Mouse (Mus musculus) brain, embryonic 14.5 days (tissue): ENCODE results near the gene Dhx16. TPM values are rescaled to one million over a fixed set of nuclear protein-coding genes. Genes with fewer than 3 reads are reported as not detected.

Experiments
- DNase-seq: peaks from one replicate; pipeline ENCODE4 v3.0.0-alpha.2; 2011; ENCODE audit warnings: low read depth
- CTCF ChIP-seq: fragments of 200-500 bp; IDR thresholded peaks from 2 replicates; pipeline ENCODE4 v1.5.1; 2012; ENCODE audit warnings: inconsistent platforms, mild to moderate bottlenecking, moderate library complexity, borderline replicate concordance; ENCODE audit not compliant: insufficient read depth, insufficient read length; ENCODE audit errors: extremely low read depth
- POLR2A ChIP-seq: fragments of 200-500 bp; IDR thresholded peaks from 2 replicates; pipeline ENCODE4 v1.6.1; 2012; ENCODE audit warnings: mild to moderate bottlenecking, inconsistent platforms, borderline replicate concordance; ENCODE audit not compliant: poor library complexity, insufficient read depth, insufficient read length, severe bottlenecking; ENCODE audit errors: extremely low read depth
- polyA plus RNA-seq: library from polyadenylated mRNA; depleted of rRNA; stranded (reverse); fragments of >200 nt; gene quantifications from 2 replicates; pipeline ENCODE4 v1.2.3, GENCODE M21; 2012; rRNA removed

The Dhx16 gene
- polyA plus RNA-seq = 66.0 and 71.9 TPM in 2 replicates

DNA sequence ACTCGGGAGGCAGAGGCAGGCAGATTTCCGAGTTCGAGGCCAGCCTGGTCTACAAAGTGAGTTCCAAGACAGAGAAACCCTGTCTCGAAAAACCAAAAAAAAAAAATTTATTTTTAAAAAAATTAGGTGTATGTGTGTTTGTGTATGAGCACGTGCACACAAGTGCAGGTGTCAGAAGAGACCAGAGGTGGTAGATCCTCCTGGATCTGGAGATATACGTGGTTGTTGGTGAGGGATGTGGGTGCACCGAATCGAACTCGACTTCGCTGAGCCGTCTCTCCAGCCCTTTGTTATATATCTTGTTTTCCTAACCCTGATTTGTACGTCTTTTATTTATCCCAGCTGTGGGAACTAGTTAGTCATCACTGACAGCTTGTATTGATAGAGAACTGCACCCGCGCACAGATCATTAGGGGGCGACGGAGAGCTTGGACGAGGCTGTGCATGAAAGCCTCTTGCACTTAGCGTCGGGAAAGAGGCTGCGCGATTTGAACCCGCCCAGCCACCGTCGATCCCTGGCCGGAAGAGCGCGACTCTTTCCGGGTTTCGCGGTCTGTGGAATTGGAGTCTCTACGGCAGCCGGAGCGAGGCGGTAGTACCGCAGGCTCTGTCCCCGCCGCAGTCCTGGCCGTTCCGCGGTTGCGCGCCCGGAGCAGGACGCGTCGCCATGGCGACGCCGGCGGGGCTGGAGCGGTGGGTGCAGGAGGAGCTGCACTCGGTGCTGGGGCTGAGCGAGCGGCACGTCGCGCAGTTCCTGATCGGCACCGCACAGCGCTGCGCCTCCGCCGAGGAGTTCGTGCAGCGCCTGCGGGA lies at the start of gene Dhx16:
Dhx16 (plus strand) TSS at position 575 of the 813 bp plus-strand sequence.
- peak; percentile 75 for TF ChIP-seq CTCF
- peak; percentile 35; the same call in 1 of the 2 replicates for TF ChIP-seq POLR2A

DNA sequence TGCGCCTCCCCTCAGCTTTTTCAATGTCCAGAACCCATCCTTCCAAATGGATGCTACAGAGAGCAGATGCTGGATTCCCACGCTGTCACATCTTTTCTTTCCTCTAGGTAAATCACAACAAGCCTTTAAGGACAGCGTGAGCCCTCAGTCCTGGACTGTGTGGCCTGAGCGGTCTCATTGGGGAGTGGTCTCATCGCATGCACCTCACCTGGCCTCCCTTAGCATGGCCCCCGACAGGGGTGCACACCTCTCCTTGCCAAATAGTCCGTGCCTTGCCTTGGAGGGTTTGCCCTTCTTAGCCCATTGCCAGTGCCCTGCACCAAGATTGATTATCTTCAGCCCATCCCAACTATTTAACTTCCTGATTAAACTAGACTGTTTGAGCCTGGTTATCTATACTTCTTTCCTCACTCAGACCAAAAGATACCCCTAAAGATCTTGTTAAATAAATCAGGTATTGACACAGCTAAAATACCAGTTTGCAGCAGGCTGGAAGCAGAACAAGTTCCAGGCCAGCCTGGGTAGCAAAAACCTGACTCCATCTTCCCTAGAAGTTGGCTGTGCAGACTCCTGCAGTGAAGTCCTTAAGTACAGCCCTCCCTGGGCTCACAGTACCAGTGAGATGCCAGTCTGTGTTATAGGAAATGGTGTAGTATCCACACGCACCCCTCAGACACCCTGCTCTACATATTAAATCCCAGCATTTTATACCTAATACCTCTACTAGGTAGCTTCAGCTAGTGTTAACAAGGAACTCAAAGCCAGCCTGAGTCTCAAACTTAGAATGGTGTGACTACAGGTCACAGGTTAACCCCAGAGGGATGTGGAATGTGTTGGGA lies 47.0 kb upstream of the Dhx16 start:
- no peak for TF ChIP-seq POLR2A
- no peak for TF ChIP-seq CTCF
- DNase-seq = no peak

More for the DNA sequence above, at the start of gene Dhx16:
- peak; percentile 99 for DNase-seq

DNA sequence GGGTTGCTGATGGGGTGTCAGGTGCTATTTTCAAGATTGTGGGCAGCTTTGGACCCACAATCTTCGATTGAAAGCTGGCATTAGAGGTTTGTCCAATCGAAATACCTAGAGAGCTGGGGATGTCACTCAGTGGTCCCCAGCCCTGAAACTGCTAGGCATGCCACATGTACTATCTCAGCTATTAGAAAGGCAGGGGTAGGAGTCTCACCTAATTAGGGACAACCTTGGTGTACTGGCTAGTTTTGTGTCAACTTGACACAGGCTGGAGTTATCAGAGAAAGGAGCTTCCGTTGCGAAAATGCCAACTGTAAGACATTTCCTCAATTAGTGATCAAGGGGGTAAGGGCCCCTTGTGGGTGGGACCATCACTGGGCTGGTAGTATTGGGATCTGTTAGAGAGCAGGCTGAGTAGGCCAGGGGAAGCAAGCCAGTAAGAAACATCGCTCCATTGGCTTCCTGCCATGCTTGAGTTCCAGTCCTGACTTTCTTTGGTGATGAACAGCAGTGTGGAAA lies 46.3 kb upstream of the Dhx16 start:
- no peak for DNase-seq
- TF ChIP-seq POLR2A (no peak), CTCF (no peak)

DNA sequence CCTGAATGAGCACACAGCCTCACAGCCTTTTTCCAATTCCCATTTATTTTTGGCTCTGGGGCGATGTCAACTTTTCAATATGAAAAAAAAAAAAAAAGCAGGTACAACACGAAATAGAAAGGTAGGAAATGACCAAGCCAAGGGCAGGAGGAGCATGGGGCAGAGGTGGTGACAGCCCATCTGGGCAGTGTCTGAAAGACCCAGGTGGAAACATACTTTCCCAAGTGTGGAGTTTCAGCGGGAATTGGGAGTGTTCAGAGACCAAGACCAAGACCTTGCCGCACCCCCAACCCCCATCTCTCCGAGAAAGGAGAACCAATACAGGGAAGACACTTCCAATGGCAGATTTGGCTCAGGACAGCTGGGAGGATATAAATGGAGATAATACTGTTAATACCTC lies 45.7 kb upstream of the Dhx16 start:
- TF ChIP-seq POLR2A (no peak), CTCF (no peak)

DNA sequence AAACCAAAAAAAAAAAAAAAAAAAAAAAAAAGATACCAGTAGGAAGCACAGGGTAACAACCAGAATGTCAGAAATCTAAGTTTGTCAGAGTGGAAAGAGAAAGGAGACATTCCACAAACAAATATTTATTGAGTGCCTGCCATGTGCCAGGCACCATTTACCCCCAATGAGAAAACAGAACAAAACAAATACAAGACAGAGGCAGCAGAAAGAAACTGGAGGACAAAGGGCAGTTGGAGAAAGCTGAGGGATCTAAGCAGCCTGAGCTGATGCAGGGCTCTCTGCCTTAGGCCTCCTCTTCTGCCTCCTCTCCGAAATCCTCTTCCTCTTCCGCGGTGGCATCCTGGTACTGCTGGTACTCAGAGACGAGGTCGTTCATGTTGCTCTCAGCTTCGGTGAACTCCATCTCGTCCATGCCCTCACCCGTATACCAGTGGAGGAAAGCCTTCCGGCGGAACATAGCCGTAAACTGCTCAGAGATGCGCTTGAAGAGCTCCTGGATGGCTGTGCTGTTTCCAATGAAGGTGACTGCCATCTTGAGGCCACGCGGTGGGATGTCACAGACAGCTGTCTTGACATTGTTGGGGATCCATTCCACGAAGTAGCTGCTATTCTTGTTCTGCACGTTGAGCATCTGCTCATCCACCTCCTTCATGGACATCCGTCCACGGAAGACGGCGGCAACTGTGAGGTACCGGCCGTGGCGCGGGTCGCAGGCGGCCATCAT lies 44.8 kb upstream of the Dhx16 start:
- DNase-seq = peak; percentile 41
- TF ChIP-seq POLR2A = no peak
- TF ChIP-seq CTCF = peak; percentile 7; the same call in 1 of the 2 replicates

More for the DNA sequence above, 45.7 kb upstream of the Dhx16 start:
- DNase-seq = no peak

DNA sequence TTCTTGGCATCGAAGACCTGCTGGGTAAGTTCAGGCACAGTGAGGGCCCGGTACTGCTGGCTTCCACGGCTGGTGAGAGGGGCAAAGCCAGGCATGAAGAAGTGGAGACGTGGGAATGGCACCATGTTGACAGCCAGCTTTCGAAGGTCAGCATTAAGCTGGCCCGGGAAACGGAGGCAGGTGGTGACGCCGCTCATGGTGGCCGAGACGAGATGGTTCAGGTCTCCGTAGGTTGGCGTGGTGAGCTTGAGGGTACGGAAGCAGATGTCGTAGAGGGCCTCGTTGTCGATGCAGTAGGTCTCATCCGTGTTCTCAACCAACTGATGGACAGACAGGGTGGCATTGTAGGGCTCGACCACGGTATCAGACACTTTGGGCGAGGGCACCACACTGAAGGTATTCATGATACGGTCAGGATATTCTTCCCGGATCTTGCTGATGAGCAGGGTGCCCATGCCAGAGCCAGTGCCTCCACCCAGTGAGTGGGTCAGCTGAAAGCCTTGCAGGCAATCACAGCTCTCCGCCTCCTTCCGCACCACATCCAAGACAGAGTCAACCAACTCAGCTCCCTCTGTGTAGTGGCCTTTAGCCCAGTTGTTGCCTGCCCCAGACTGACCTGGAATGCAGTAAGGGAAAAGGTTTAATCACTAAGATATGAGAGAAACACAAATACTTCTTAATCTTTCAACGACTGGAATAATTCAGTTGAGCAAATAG lies 44.0 kb upstream of the Dhx16 start:
- TF ChIP-seq CTCF (no peak), POLR2A (no peak)
- no peak for DNase-seq

DNA sequence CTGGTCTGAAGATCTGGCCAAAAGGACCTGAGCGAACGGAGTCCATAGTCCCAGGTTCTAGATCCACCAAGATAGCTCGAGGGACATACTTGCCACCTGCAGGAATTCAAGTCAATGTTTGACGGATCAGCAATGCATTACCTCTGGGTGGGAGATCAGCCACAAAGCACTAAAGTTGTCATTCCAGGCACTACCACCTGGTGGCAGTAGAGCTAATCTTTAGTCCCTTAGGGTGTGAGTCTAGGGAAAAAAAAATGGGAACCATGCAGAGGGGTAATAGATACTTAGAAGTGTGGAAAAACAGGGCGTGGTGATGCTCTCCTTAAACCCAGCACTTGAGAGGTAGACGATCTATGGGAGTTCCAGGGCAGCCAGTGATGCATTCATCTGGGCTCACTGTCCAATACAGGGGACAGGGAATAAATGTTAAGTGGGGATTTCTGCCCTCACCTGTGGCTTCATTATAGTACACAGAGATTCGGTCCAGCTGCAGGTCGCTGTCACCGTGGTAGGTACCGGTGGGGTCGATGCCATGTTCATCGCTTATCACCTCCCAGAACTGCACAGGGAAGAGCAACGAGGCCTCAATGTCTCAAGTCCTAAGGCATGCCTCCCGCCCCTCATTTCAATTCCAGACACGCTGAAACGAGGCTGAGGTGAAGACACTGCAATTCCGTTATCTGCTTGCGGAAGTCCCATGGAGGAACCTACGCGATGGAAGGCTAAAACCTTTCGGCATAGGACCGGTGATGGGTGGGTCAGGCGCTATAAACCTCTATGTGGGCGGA lies 43.2 kb upstream of the Dhx16 start:
- DNase-seq = peak; percentile 93
- TF ChIP-seq CTCF (peak; percentile 72; the same call in 1 of the 2 replicates), POLR2A (no peak)

DNA sequence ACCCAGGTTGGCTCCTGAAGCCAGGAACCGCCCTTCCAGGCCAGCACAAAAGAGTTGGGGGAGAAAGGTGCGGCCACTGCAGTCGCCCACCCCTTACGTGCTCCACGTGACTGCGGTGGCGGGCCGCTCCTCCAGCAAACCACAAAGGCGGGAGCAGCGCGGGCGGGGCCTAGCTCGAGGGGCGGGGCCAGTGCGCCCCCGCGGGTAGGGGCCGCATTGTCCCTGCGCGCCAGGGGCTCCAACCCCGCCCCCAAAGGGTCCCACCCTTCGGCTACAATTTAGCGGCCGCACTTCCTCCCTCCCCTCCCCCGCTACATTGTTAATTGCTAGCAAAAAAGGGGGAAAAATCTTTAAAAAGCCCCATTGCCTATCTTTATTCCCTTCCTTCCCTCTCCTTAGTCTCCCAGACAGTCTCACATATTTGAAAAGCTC lies 42.6 kb upstream of the Dhx16 start:
- peak; percentile 96 for DNase-seq
- no peak for TF ChIP-seq CTCF
- 0 out of 2 replicates have a peak, but pooled peaks have one; percentile 24 for TF ChIP-seq POLR2A

DNA sequence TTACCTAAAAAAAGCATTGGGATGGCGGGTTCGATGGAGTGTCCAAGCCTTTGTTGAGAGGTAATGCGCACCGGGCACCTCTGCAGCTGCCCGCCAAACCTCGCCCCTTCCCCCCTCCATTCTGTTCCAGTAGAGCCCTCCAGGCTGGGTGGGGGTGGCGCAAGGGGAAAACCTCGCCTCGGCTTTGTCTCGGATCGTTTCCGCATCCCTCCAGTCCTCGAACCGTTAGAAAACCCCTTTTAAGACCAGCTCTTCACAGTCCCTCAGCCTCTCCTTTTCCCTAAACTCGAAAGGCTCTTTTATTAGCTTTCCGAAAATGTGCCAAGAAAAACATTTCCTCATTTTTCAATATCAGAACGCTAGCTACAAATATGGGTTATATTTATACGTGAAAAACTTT lies 42.1 kb upstream of the Dhx16 start:
- DNase-seq = peak; percentile 71
- no peak for TF ChIP-seq CTCF
- TF ChIP-seq POLR2A = no peak

DNA sequence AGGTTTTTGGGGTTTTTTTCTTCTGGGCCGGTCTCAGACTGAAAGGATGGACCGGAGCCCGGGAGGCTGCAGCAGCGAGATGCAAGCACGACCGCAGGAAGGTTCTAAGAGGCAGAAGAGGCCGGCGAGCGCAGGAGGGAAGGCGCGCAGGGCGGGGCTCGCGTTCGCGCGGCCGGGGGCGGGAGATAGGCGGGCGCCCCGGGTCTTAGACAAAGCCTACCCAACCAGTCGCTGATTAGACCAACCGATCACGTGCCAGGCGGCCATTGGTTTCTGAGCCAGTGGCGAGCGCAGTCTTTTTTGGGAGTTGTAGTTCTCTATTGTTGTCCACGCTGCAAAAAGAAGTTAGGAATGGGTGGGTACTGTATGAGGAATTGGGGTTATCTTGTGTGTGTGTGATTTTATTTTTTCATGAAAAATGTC lies 41.5 kb upstream of the Dhx16 start, which contains the start of gene Tubb5:
Tubb5 (minus strand) TSS at position 185 of the 423 bp plus-strand sequence.
- DNase-seq = peak; percentile 99
- peak; percentile 94 for TF ChIP-seq POLR2A
- no peak for TF ChIP-seq CTCF
